Mouse (Mus musculus) layer of hippocampus, postnatal 36 days (tissue): ENCODE measurements at regions not wholly inside any gene's neighbourhood (a gene's known extent, or its start where the extent isn't known, plus 50 kb on each side); places are given as distances from the start of the nearest gene placed in this dataset.

Experiments
- DNase-seq, 2 experiments: peaks; one replicate each; pipeline ENCODE4 v3.0.0; 2022

DNA sequence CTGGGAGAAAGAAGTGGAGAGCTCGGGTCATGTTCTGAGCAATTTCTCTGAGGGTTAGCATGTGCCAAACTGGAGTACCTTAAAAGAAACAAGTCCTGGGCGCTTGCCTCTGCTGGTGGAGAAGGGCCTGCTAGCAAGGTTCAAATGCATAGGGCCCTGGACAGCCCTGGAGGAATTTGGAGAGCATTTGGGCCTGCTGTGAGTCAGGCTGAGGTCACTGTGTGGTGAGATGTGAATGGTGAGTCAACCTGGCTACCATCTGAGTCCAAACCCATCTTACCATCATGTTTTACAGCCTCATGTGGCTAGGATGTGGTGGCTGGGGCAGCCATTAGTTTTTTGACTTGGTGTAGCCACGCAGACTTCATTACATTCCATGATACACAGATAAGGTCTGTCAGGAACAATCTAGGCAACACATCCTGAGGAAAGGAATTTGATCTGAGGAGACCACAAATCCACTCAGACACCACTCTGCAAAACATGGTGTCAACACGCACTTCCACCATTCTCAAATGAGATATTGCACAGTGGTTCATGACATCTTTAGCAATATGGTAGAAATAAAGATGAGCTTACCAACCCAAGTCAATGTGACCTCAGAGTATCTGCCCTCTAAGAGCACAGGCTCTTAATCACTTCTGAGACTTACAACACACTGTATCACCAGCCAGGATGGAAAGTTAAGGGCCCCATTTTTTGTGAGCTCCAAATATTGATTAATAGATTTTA is 83.1 kb downstream of the Thbs2 start:
- no peak for DNase-seq

DNA sequence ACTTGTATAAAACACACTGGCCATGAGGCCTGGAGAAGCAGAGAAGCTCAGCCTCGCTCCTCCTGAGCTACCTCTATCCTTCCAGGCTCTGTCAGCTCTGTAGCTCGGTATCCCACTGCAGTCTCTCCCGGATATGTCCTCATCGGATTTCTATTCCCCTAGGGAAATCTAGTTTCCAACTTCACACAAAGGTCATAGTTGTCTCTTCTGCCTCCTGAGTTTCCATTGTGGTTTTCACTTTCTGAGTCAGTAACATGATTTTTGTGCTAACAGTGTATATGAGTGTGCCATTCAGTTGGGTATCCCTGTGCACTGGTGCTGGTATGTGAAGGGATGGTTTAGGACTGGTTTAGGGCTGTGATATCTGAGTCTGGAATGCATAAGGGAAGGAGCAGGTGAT is 85.2 kb downstream of the Thbs2 start:
- DNase-seq: no peak

DNA sequence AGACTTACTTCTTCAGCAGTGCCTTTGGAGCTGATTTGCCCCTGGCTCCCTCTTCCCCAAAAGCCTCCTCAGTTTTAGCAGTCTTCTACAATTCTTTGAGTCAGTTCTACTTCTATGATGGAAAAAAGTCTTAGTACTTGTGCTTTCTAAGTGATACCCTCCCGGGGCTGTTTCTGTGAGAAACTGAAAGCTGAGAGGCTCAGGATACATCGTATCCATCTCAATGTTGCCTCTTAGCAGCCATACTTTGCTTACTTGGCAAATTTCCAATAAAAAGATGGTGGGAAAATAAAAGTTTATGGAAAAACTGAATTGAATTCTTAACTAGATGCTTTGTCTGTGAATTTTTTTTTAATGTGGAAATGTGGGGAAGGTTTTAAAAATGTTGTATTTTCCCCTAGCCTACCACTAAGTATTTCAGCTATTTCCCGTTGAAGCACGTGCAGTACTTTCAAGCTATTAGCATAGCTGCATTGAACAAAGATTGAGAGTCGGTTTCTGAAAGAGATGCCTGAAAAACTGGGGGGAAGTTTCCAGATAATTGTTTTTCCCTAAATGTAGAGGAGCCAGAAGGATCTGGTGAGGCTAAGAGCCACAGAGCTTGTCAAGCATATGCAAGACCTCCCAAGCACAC is 87.6 kb downstream of the Thbs2 start:
- no peak for DNase-seq

DNA sequence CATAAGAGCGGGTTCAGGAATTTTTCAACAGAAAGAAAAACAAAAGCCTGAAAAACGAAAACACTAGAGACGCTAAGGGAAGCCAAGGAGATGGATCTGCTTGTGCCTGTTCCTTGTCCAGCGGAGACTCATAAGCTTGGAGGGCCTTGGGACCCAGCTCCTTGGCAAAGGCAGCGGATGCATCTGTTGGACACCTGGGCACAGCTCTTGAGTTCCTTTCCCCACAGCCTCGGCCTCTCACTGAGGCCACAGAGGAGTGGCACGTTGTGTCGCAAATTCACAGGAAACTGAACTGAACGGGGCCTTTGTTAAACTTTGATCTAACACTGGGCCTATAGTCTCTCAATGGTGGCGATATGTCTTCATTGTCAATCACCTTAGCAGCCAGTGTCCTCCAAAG is 94.4 kb downstream of the Thbs2 start:
- no peak for DNase-seq

DNA sequence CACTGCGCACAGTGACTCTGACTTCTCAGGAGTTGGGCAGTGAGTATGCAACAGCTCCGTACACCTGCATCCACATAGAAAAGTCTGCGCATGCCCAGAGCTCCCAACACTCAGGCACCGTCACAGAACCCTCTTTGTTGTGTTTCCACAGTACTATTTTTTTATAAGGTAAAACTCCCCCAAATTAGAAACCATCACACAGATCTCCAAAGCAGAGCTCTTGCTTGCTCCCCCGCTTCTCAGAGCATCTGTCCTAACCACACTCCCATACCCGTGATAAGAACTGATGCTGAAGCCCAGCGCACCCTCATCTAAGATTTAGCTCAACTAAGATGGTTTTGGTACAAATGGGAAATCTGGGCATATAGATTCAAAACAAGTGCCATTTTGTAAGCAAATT is 97.6 kb downstream of the Thbs2 start:
- no peak for DNase-seq

DNA sequence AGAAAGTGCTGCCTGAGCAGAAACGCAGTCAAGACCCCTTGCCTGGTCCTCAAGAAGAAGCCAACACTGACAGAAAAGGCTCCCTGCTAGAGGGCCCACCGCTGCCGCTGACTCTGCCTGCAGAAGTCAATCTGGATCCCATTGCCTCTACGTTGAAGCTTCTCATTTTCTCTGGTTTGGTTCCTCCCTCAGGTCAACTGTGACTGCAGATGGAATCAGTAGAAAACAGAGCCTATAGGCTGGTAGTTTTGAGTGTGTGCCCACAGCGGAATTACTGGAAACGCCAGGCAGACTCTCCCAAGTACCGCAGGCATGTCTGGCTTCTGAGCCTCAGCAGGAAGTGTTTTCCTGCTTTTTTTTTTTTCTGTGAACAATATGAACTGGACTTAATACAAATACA is 98.5 kb downstream of the Thbs2 start:
- no peak for DNase-seq

DNA sequence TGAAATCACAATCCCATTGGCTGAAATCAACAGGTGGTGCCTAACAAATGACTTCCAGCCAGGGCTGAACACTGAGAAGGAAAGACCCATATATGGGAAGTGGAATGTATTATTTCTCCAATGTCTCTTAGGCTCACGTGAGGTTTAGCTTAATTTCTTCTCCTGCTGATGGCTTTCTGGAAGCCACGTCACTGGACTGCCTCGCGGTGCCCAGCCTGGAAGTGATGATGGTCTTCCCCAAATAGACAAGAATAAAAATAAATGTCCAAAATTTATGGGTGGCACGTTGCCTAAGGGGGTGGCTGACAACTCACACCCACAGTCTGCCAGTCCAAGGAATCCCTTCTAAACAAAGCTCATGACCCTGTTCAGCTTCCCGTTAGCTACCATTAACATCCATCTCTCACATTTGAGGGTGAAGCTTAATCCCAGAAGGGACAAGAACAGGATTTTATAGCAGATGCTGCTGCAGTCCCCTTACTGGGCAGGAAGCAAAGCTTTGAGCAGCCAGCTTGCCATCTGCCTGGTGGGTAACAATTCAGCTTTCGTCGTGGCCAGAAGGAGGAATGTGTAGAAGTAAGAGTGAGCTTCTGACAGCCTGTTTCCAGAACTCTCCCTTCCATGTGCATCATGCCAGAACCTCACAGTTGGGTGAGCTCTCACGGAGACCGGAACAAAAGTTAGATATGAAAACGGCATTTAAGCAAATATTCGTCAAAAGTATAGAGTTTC is 105.8 kb downstream of the Thbs2 start:
- DNase-seq: no peak

DNA sequence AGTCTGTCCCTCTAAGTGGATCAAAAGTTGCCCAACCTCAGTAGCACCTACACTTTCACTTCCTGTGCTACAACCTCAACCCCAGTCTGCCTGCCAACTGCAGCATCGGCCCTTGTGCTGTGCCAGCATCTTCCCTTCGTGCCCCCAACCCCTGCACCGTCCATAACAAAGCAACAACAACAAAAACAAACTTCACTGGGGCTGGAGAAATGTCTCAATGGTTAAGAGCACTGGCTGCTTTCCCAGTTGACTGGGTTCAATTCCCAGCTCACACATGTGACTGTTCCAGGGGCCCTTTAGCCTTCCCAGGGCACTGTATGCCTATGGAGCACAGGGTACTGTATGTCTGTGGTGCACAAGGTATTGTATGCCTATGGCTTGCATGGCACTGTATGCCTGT is 114.4 kb downstream of the Thbs2 start:
- no peak for DNase-seq

DNA sequence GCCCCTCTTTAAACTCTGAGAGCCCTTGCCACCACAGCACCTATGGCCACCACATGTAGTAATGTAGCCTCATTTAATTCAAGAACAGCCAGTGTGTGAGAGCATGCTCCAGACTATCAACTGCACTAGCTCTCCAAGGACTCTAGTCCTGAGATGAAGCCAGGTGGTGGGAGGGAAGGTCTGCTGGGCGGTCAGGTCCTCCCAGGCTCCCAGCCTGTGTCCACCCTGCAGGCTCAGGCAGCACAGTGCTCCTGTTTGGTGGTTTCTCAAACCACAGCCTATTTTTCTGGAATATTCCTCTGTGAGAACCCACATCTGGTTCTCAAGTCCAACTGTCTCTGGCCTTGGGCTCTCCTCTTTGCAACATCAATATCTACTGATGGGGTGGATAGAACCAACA is 115.3 kb downstream of the Thbs2 start:
- DNase-seq: no peak

DNA sequence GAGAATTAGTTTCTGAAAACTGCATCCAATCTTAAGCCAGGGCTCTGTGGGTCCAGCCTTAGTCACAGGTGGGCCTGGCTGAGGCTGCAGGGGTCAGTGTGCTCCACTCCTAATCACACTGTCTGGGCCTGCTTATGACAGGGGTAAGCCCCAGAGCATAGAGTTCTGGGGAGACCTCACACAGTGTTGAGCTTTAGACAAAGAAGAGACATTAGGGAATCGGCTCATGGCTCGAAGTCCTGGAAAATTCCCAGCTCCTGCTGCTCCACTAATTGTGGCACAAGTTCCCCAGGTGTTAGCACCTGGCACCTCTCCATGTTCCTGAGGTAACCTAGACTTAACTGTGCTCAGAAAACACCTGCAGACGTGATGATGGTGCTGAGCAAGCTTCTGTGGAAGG is 115.8 kb downstream of the Thbs2 start:
- no peak for DNase-seq

DNA sequence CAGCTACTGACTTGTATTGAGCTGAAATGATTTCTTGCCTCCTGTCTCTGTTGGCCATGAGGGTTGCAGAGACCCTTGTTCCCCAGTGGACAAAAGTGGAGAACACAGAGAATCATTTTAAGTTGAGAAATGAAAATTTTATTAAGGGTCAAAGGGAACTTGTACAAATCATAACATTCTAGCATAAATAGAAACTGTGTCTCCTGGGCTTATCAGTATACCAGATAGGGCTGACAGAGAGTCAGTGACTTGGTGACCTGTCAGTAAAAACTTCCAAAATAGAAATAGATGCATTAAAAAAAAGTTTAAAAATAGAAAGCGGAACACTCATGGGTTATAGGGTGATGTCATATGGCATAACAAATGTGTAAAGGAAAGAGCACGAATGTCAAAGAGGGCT is 117.9 kb downstream of the Thbs2 start:
- no peak for DNase-seq

DNA sequence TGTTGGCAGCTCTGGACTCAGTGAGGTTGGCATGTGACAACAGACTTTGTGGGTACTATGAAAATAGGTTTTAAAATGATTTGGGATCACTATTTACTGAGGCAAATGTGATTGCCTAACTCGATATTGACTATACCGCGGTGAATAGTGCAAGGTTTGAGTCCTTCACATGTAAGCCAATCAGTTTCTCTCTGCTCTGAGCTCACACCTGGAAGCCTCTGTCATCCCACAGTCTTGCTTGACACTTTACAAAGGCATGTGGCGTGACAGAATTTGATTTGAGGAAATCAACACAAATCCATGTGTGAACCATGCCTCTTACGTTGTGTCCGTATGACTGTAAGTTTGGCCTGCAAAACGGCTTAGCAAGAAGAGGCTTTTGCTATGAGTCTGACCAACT is 122.9 kb downstream of the Thbs2 start:
- DNase-seq: no peak

DNA sequence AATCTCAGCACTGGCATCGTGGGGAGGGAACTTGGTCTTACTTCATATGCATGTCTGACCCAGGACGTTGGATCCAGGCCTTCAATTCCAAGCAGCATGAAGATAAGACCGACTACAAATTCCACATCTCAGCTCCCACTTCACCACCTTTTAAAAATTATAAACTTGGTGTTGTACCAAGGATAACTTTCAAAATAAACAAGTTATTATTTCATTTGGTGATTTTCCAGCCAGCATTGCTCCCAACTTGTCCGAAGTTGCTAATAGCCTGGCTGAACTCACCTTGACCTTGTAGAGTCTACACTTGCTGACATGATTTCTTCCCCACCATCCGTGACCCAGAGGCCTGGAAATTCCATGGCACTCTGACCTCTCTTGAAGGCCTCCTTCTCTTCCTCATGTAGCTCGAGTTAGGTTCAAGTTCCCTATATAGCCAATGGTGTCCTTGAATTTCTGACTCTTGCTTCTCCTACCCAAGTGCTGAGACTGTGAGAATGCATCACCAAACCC is 123.7 kb downstream of the Thbs2 start:
- no peak for DNase-seq

DNA sequence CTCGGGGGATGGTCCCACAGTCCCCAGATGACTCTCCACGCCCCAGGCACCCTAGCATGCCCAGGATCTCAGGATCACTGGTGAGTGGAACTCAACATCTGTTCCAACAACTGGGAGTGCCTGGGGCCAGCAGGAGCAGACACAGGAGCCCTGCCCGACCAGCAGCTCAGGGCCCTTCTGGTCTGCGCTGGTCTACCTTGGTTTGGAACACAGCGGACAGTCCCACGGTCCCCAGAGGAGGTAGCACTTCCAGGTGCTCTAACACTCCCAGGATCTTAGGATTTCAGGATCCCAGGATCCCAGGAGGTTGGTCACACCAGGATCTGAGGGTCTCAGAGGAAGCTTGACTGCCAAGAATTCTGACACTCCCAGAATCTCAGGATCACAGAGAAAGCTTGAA is 131.8 kb downstream of the Thbs2 start:
- DNase-seq: no peak

DNA sequence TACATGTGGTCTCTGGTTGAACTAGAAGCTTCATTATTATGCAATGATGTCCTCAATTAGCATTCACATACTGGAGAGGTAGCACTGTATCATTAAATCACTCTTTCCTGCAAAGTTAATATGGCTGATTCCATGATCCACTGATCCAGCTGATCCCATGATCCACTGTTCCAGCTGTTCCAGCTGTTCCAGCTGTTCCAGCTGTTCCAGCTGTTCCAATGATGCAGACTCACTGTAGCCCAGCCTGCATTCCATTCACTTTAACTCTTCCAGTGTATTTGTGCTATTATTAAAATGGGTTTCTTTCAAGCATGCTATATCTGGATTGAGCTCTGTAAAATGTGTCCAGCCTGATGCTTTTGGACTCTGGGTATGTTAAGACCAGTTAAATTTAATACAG is 136.8 kb downstream of the Thbs2 start:
- DNase-seq: no peak

DNA sequence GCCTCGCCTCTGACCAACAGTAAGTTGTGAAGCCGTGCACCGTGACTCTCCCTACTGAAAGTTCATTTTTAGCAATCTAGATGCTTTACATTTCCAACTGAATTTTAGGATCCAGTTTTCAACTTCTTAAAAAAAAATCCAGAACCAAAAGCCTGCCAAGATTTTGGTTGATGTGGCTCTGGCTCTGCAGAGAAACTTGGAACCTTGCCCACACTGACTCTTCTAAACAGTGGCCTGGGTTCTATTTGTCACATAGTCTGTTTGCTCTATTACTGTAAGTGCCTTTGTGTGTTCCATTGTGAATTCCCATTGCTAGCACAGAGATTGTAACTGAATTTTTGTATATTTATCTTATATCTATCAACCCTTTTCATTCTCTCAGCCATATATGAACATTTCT is 140.8 kb downstream of the Thbs2 start:
- no peak for DNase-seq

DNA sequence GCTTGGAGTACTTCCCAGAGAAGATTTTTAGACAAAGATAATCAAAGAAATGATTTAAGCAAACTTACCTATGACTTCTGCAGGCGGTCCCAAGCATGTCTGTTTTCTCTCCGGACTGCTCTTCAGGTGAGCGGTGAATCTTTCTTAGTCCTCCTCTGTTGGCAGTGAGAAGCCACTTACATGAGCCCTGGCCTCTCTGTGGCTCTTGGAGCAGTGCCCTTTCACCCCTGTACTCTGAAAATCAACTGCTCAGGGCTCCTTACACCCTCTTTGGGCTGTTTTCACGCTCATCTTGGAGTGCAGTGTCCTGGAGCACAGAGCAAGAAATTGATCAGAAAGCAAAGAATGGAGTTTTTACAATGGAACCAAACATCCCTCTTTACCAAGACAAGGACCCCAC is 142.0 kb downstream of the Thbs2 start:
- DNase-seq: no peak

DNA sequence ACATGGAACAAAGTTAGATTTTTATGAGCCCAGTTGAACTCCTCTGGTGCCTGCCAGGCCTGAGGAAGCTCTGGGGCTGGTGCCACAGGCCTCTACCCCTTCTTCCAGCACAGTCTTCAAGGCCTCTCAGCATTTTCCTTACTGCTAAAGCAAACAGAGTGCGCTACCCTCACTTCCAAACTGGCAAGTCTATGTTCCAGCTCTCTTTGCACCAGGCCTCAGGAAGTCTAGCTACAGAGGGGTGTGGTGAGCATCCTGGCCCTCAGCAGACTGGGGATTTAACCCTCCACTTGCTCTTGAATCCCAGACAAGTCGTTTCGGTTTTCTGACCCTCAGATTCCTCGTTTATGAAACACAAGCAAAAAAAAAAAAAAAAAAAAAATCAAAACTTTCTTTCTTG is 142.4 kb downstream of the Thbs2 start:
- DNase-seq: no peak

DNA sequence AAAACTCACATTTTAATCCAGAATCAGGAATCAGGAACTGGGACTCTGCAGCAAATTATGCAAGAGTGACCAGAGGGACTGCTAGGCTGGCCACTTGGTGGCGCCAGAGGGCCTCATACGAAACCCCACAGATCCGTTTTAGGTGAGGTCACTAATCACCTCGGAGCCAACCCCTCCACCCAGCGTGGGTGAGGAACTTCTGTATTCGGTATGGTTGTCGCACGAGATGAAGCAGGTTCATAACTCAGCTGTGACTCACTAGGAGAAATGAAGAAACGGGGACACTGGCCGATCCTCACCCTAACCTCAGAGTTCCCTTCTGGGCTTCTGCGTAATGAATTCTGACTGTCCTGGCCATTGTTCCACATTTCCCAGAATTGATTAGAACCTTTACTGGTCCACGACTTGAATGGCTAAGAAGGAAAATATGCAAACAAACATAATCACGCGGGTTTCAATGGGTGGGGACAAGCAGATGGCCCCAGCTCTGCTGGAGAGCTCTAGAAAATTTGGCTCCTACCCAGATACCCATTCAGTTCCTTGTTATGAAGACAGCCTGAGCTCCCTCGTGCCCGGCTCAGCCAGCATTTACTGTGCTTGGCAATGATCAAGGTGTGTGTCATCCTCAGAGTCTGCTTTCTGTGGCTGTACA is 148.1 kb downstream of the Thbs2 start:
- DNase-seq: peak; percentile 67 to 72

DNA sequence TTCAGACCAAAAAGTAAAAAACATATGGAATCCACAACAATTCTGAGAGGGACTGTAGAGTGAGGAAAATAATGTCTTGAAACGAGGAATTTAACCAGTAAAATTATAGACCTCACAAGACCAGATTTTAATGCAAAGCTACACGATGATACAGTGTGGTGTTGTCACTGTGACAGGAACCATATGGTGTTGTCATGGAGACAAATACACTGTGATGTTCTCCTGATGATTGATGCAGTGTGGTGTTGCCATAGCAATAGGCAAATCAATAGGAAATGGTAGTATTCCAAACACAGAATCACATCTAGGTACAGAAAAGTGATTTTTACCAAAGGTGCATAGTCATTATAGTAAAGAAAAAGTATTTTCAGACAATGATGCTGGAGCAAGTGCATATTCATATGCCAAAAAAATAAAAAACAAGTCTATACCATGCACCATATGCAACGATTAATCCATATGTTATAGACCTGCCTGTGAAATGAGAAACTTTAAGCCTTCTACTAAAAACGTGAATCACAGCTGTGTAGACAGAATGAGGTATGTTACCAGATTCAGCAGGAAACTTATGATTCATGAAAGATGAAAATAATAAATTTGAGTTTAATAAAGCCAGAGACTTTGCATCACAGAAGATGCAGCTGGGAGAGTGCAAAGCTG is 149.6 kb downstream of the Thbs2 start:
- DNase-seq: no peak

DNA sequence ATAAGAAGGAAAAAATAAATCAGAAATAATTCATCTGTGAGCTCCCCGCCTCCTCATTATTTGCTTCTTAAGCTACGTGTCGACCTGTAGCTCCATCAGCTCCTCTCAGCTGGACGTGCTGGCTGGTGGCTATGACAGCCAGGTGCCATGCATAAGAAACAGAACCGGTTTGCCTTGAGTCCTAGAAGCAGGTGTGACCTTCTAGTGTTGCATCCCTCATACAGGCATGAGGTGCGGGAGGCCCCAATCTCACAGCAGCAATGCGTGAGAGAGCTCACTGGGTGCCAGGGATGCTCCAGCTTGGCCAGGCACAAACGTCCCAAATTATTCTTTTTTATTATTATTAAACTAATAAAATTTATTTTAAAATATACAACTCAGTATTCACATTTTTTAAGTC is 153.0 kb downstream of the Thbs2 start:
- DNase-seq: no peak

DNA sequence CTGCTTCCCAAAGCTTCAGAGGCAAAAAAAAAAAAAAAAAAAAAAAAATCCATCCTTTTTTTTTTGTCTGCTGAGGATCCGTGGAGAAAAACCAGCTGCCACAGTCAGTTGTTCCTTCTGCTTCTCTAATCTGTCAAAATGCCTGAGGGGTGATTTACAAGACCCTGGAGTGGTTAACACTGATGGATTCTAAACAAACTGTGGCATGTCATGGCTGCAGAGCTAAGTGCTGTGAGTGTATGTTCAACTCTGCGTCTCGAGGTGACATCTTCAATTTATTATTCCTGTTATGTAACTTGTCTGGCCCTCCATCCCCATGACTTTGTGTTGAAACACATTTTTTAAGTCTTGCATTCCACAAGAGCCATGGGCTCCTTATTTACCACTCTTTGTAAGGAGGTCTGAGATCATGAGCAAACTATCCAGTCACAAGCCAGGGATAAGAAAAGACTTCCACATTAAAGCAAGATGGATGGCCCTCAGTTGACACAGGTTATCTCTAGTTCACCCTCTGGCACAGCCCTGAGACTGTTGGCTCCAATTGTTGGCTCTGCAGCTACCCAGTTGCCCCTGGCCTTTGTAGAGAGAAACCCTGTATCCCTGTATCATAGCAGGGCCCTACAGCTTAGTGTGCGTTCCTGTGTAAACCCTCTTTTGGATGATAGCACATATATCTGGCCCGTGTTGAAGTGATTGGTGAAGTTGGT is 153.6 kb downstream of the Thbs2 start:
- no peak for DNase-seq
